Mouse (Mus musculus): Measurements from ENCODE around the gene Gm572.

Gene Gm572

GRCm38 (mm10) chr4:148625756-148626622 lies 17.1 kb upstream of the Gm572 start:
- no peak for DNase-seq (ENCODE audit: low spot score)

- DNase-seq (ENCODE audit: low spot score) = peak; percentile 97
Measured at GRCm38 (mm10) chr4:148626623-148627185, 16.4 kb upstream of the Gm572 start, which contains the start of gene Tardbp. TSS of gene Tardbp (minus strand) at chr4:148627019.

- DNase-seq (ENCODE audit: low spot score) = no peak
Measured at GRCm38 (mm10) chr4:148627246-148627645, 15.9 kb upstream of the Gm572 start.

DNA sequence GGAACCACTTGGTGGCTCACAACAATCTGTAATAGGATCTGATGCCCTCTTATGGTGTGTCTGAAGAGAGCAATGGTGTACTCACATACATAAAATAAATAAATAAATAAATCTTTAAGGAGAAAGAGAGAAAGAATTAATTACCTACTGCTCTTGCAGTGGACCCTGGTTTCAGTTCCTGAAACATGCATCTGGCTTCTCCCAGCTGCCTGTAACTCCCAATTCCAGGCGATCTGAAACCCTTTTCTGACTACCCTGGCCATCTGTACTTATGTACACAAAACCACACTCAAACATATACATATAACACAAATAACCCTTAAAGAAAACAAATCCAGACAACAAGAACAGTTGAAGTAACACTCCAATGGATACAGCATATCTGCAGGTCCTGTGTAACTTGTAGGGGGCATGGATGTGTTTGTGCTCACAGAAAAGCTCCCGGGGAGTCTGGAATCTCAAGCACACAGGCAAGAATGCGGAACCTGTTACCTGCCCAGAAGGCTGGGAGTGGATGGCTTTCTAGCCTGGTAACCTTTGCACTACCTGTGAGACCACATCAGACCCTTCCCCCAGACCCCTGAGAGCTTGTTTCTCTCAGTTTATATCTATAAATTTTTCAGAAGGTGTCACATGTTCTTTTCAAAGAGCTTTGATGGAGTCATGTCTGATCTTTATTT lies 11.0 kb upstream of the Gm572 start:
- DNase-seq (ENCODE audit: low spot score) = no peak

DNA sequence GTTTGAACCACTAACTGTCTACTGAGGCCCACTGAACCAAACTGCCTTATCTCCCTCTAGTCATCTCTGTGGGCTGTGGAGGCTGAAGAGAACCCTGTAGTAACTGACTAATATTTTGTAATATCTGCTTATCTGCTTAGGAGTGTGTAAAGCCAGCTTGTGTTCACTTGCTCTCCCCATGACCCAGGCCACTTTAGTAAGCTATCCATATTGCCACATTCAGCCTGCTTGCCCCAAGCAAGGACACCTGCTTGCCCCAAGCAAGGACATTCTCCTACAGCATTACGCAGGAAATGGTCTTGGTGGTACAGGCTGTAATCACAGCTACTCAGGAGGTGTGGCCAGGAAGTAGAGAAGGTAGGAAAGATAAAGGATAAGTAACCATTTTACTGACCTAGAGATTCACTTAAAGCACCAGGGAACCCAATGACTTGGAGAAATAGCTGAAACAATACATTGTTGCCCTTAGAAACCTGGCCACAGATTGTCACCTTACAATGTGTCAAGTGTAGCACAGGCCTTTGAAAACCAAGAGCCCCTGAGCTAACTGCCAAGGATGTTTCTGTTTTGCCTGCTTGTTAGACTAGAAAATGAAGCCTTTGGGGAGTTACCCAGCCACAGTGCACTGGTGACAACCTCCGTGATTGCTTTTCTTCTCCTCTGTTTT lies 9.6 kb upstream of the Gm572 start:
- no peak for DNase-seq (ENCODE audit: low spot score)

GRCm38 (mm10) chr4:148635309-148635708 lies 7.8 kb upstream of the Gm572 start:
- no peak for DNase-seq (ENCODE audit: low spot score)

DNA sequence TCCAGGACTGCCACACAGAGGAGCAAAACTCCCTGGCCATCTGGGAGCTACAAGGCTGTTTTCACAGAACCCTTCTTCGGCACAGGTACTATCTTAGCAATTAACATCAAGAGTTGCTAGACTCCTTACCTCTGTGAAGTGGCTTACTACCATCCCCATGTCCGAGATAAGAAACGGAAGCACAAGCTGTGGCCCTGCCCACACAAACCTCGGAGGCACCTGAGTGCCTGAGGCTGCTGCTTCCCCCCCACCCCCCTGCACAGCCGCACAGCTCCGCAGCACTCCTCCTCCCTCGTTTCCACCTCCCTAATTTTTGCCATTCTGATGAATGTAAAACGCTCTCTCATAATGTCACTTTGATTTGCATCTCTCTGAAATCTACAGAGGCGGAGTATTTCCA lies 4.8 kb upstream of the Gm572 start:
- DNase-seq (ENCODE audit: low spot score) = no peak

DNA sequence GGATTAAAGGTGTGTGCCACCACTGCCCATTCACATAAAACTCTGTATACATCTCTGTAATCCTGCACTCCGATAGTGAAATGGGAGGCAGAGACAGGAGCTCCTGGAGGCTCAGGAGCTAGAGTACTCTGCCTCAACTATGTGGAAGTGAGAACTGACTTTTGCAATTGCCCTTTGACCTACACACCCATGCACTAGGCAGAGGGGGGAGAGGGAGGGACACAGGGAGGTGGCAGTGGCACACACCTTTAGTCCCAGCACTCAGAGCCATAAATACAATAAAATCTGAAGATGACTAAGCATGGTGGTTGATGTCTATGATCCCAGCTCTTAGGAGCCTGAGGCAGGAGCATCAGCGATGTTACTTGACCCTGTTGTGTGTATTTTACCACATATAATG lies 3.7 kb upstream of the Gm572 start:
- DNase-seq (ENCODE audit: low spot score) = no peak

DNA sequence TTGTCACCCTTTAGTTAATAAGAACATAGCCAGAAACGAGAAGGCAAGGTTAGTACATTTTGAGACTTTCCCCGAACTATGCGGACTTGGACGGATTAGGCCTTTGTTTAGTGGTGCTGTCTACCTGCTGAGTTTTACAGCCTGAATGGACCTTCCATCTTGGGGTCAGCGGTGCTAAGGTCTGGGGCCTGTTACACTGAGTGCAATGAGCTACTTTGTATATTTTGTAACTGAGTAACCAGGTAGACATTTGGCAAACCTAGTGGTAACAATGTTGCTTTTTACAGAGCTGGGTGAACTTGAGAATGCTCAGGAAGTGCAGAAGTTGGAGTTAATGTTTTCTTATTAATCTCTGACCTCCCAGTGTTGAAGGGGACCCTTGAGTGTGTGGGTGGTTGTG lies 2.0 kb upstream of the Gm572 start:
- DNase-seq (ENCODE audit: low spot score) = no peak

DNA sequence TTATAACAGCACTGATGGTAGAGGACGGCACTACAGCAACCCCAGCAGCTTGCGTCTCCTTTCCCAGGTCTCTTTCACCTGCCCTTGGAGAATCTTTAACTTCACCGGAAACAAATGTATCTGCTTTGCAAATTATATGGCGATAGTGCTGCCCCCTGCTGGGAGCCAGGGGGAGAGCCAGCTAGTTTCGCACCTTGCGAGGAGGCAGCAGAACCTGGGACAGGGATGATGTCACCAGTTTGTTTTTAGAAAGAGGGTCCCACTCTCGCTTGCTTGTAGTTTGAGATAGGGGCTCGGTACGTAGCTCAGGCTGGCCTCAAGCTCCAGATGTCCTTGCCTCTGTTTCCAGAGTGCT lies 1.0 kb downstream of the Gm572 start:
- DNase-seq (ENCODE audit: low spot score) = peak; percentile 57

- DNase-seq (ENCODE audit: low spot score) = no peak
Measured at GRCm38 (mm10) chr4:148644926-148645325, 1.8 kb downstream of the Gm572 start.

GRCm38 (mm10) chr4:148646616-148647015 lies 3.5 kb downstream of the Gm572 start:
- no peak for DNase-seq (ENCODE audit: low spot score)

- no peak for DNase-seq (ENCODE audit: low spot score)
Measured at GRCm38 (mm10) chr4:148649309-148649708, 6.2 kb downstream of the Gm572 start.

GRCm38 (mm10) chr4:148651045-148651444 lies 7.9 kb downstream of the Gm572 start:
- no peak for DNase-seq (ENCODE audit: low spot score)

DNA sequence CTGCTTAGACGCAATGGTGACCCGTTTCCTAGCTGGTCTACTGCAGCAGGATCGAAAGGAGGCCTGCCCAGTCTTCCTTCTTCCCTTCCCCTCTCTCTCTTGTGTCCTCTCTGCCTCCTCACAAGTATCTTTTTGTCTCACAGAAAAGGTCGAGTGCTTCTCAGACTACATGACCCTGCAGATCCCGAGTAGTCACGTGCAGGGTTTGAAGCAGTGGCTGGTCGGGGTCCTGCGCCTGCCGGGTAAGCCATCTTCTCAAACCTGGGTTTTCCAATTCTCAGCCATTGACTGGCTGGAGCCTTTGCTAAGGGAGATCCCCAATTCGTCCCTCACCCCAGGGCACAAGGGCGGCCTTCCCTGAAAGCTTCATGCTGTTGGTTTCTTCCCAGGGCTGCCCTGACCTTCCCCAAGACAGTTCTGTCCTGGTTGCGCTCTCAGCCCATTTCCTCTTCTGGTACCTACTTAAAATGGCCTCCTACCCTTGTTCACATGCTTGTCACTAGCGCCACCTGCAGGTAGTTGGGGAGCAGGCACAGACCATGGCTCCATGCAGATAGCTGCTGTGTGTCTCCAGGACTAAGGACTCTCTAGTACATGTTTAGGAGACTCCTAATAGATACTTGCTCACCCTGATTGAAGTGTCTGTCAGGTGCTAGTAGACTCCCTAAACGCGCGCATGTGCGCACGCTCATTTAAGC lies 11.7 kb downstream of the Gm572 start:
- peak; percentile 24 for DNase-seq (ENCODE audit: low spot score)

- no peak for DNase-seq (ENCODE audit: low spot score)
Measured at GRCm38 (mm10) chr4:148656691-148657258, 13.7 kb downstream of the Gm572 start.

GRCm38 (mm10) chr4:148657776-148658175 lies 14.7 kb downstream of the Gm572 start:
- DNase-seq (ENCODE audit: low spot score) = no peak

DNA sequence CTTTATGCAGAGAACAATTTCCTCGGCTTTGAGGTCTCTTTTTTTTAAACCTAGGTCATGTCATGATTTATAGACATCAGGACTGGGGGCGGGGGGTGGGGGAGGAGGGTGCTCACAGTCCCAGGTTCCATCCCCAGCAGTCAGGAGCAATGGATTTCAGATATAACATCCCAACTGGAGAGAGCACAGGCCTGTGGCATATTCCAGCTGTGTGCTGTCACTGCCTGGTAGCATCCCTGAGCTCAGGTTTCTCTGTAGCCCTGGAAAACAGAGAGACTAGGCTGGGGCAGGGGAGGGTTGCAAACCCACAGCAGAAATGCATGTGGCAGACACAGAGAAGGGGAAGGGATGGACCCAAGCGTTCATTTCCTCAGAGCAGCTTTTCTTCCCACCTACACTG lies 17.1 kb downstream of the Gm572 start:
- no peak for DNase-seq (ENCODE audit: low spot score)

GRCm38 (mm10) chr4:148662168-148662965 lies 19.2 kb downstream of the Gm572 start:
- peak; percentile 61 for DNase-seq (ENCODE audit: low spot score)

DNA sequence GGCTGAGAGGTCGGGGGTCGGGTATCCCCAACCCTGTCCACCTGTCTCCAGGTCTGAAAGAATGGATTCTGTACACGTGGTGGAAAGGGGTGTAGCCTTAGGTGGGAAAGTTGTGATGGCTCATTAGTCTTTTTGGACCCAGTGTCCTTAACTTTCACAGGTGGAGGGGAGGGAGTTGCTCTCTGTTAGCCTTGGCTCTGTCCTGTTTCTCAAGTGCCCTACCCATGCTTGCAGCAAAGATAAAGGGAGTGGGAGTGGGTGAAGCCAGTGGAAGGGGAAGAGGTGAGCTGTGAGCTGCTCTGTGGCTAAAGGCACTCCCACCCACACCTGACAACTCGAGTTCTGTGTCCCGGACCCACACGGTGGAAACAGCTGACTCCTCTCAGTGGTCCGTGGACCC lies 20.2 kb downstream of the Gm572 start:
- no peak for DNase-seq (ENCODE audit: low spot score)

GRCm38 (mm10) chr4:148664021-148664420 lies 20.9 kb downstream of the Gm572 start:
- DNase-seq (ENCODE audit: low spot score) = no peak

Measured in ovary, postnatal 36 days (tissue).